Mouse (Mus musculus) small intestine, adult 2 months (tissue): Measurements from ENCODE around the gene Gm4778. TPM values are rescaled to one million over a fixed set of nuclear protein-coding genes. Genes with fewer than 3 reads are reported as not detected.
A peak's percentile ranks its signal among the peaks of the same experiment; 100 is the strongest.
"Not testable (repeated sequence)": the region's sequence is repeated elsewhere in the genome, so short reads cannot be mapped to it uniquely, and the experiment has no call there.

Experiments
- H3K27ac ChIP-seq: fragments of 200-500 bp; 2 replicates; pipeline ENCODE4 v1.5.1; 2012; ENCODE audit warnings: low read depth, low read length, control low read depth, inconsistent platforms; ENCODE audit not compliant: insufficient read depth
- H3K27me3 ChIP-seq: fragments of 200-500 bp; 2 replicates; pipeline ENCODE4 v1.6.1; 2012; ENCODE audit warnings: mild to moderate bottlenecking, moderate library complexity, low read length, inconsistent platforms; ENCODE audit not compliant: control insufficient read depth, insufficient read depth
- H3K36me3 ChIP-seq: fragments of 200-500 bp; 2 replicates; pipeline ENCODE4 v1.6.1; 2012; ENCODE audit warnings: mild to moderate bottlenecking, low read length, control low read depth, inconsistent platforms; ENCODE audit not compliant: control insufficient read depth, insufficient read depth
- H3K4me1 ChIP-seq: fragments of 200-500 bp; 2 replicates; pipeline ENCODE4 v1.6.1; 2012; ENCODE audit warnings: low read length, inconsistent platforms, mixed read lengths; ENCODE audit not compliant: control insufficient read depth, insufficient read depth, insufficient read length
- H3K4me3 ChIP-seq: fragments of 200-500 bp; 2 replicates; pipeline ENCODE4 v1.5.1; 2012; ENCODE audit warnings: low read depth, mild to moderate bottlenecking, control low read depth, inconsistent platforms, low read length, moderate library complexity
- CTCF ChIP-seq: fragments of 200-500 bp; IDR thresholded peaks from 2 replicates; pipeline ENCODE4 v1.5.1; 2012; ENCODE audit warnings: low read depth, mild to moderate bottlenecking, control low read depth, inconsistent platforms, low read length, moderate library complexity, mixed read lengths; ENCODE audit not compliant: insufficient replicate concordance, insufficient read length; ENCODE audit errors: extremely low read depth
- POLR2A ChIP-seq: fragments of 200-500 bp; IDR thresholded peaks from 2 replicates; pipeline ENCODE4 v1.6.1; 2012; ENCODE audit warnings: low read depth, mild to moderate bottlenecking, control low read depth, inconsistent platforms, low read length, moderate library complexity
- WGBS: fragments of 180-500 bp; shearing (Covaris S2); methylation state at CpG from one replicate; pipeline ENCODE4 v1.1.7; 2018; 5-methylcytosine and 5-hydroxymethylcytosine counted together
- polyA plus RNA-seq: library from polyadenylated mRNA; depleted of rRNA; stranded (reverse); fragments of >200 nt; gene quantifications from 2 replicates; pipeline ENCODE4 v1.2.3, GENCODE M21; 2012; rRNA removed

Gm4778 gene
- not detected in 2 replicates for polyA plus RNA-seq

- not testable (repeated sequence) for H3K27me3 ChIP-seq, H3K4me3 ChIP-seq, H3K4me1 ChIP-seq, H3K27ac ChIP-seq, H3K36me3 ChIP-seq
- 64% methylated on average over 1 of the region's 1 CpGs for WGBS
Measured at GRCm38 (mm10) chr3:94263736-94264135, at the start of gene Gm4778. Gm4778 (plus strand) TSS chr3:94264036.

- 54% methylated on average over 6 of the region's 6 CpGs for WGBS
- no peak overlapping the region for H3K4me3 ChIP-seq
- TF ChIP-seq CTCF (peak; percentile 13; the same call in 1 of the 2 replicates), POLR2A (no peak)
- H3K27ac ChIP-seq = no peak overlapping the region
- H3K36me3 ChIP-seq = no peaks in the 10 kb centered on the region
- no peaks in the 10 kb centered on the region for H3K27me3 ChIP-seq
- H3K4me1 ChIP-seq = no peaks in the 10 kb centered on the region
Measured at GRCm38 (mm10) chr3:94260598-94260997, 3.2 kb upstream of the Gm4778 start.

- 88% methylated on average over 11 of the region's 11 CpGs for WGBS
- TF ChIP-seq POLR2A (no peak), CTCF (no peak)
- no peaks in the 10 kb centered on the region for H3K4me1 ChIP-seq
- H3K4me3 ChIP-seq = no peak overlapping the region
- no peak overlapping the region for H3K27ac ChIP-seq
- H3K36me3 ChIP-seq = no peaks in the 10 kb centered on the region
- H3K27me3 ChIP-seq = no peaks in the 10 kb centered on the region
Measured at GRCm38 (mm10) chr3:94275991-94276390, 12.2 kb downstream of the Gm4778 start.

GRCm38 (mm10) chr3:94305457-94305856 is 41.6 kb downstream of the Gm4778 start:
- H3K4me3 ChIP-seq = no peak overlapping the region
- no peak overlapping the region for H3K27ac ChIP-seq
- TF ChIP-seq CTCF (no peak), POLR2A (no peak)
- no peaks in the 10 kb centered on the region for H3K36me3 ChIP-seq
- 65% methylated on average over 1 of the region's 1 CpGs for WGBS
- H3K27me3 ChIP-seq = no peaks in the 10 kb centered on the region
- no peaks in the 10 kb centered on the region for H3K4me1 ChIP-seq

GRCm38 (mm10) chr3:94306975-94307374 is 43.1 kb downstream of the Gm4778 start:
- no peaks in the 10 kb centered on the region for H3K27me3 ChIP-seq
- H3K4me3 ChIP-seq = no peak overlapping the region
- no peak overlapping the region for H3K27ac ChIP-seq
- no peaks in the 10 kb centered on the region for H3K36me3 ChIP-seq
- TF ChIP-seq POLR2A (no peak), CTCF (no peak)
- H3K4me1 ChIP-seq = no peaks in the 10 kb centered on the region

- Histone ChIP-seq H3K4me1 (no peaks in the 10 kb centered on the region), H3K36me3 (no peaks in the 10 kb centered on the region), H3K27me3 (no peaks in the 10 kb centered on the region), H3K4me3 (peak within 1 kb of the TSS; percentile 84), H3K27ac (peak within 1 kb of the TSS; percentile 97)
- peak; percentile 13; the same call in 1 of the 2 replicates for TF ChIP-seq CTCF
- TF ChIP-seq POLR2A = no peak; the same call in none of the 2 replicates
- WGBS = under 1% methylated on average over 47 of the region's 47 CpGs
Measured at GRCm38 (mm10) chr3:94309633-94310363, 46.0 kb downstream of the Gm4778 start, which contains the start of gene Them4. Them4 (plus strand) TSS chr3:94310089.

- TF ChIP-seq CTCF (no peak), POLR2A (no peak)
- peak overlapping the region; percentile 97 for H3K27ac ChIP-seq
- H3K4me3 ChIP-seq = peak overlapping the region; percentile 84
- no peaks in the 10 kb centered on the region for H3K27me3 ChIP-seq
- no peaks in the 10 kb centered on the region for H3K4me1 ChIP-seq
- H3K36me3 ChIP-seq = no peaks in the 10 kb centered on the region
- WGBS = 14% methylated on average over 7 of the region's 7 CpGs
Measured at GRCm38 (mm10) chr3:94310491-94310890, 46.7 kb downstream of the Gm4778 start.
